Mouse (Mus musculus): Measurements from ENCODE around the gene Ak7. TPM values are rescaled to one million over a fixed set of nuclear protein-coding genes. Genes with fewer than 3 reads are reported as not detected.

The Ak7 gene
- polyA plus RNA-seq, 1 experiment from 2014 or later, result 2.1 TPM

Other genes with a start within 250 kb of the Ak7 start
- gene Bdkrb2, start 142.8 kb upstream of the Ak7 start, polyA plus RNA-seq (2015; fragmentation: Nextera tagmentation; extraction: Ambion mirVana), result 1.6 and 2.4 TPM in 2 replicates
- 0.14 TPM in 1 of 2 replicates, not detected in the other for gene Bdkrb1, start 102.9 kb upstream of the Ak7 start, polyA plus RNA-seq (2015; fragmentation: Nextera tagmentation; extraction: Ambion mirVana)
- gene Gskip, start 21.1 kb upstream of the Ak7 start, polyA plus RNA-seq (2015; fragmentation: Nextera tagmentation; extraction: Ambion mirVana), result 29.9 and 32.1 TPM in 2 replicates
- 14.0 and 15.6 TPM in 2 replicates for gene Atg2b, start 20.8 kb upstream of the Ak7 start, polyA plus RNA-seq (2015; fragmentation: Nextera tagmentation; extraction: Ambion mirVana)
- 150 and 170 TPM in 2 replicates for gene Papola, start 78.7 kb downstream of the Ak7 start, polyA plus RNA-seq (2015; fragmentation: Nextera tagmentation; extraction: Ambion mirVana)